Mouse (Mus musculus) spleen, postnatal 4 days (tissue): ENCODE data around the gene Gck.

Experiments used
- DNase-seq, 2 experiments: peaks; one replicate each; pipeline ENCODE4 v3.0.0; 2022; ENCODE audit warnings: low spot score in 2 of 2

Gck gene

DNA sequence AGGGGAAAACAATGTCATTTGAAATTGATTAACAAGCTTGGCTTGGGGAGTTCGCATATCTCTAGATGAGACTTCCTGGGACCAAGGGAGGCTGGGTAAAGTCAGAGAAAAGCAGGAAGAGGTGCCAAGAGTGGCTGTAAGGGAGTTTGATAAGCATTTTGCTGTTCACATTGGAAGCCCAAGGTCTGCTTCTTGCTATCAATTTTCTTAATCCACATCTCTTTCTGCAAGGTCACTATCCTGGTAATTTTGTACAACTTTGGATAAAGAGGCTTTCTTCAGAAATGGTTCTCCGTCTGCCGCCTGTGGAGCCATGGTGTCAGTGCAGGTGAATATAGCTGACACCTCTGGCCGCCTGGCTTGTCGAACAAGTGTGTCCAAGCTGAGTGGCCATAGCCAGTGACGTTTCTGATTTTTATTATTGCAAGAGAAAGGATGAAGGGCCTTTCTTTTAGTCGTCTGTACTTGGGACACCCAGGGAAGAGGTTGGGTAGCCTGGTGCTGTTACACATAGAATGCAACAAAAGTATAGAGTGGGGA lies 5.2 kb upstream of the Gck start:
- peak in 1 of 2 experiments; percentile 53 for DNase-seq

DNA sequence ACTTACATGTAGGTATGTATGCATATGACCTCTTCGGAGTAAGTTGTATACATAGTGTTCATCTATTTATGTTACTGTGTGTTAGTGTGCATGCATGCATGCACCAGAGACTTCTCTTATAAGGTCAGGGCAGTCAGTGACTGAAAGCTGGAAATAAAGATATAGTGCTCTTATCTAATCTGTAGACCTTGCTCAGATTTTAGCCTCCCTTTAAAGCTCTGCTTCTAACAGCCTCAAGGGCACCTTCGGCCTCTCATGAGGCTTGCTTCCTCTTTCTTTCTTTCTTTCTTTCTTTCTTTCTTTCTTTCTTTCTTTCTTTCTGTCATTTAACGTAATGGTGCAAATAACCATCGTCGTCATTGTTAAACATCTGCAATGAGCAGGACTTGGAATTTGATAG lies 4.6 kb upstream of the Gck start:
- no peak for DNase-seq

DNA sequence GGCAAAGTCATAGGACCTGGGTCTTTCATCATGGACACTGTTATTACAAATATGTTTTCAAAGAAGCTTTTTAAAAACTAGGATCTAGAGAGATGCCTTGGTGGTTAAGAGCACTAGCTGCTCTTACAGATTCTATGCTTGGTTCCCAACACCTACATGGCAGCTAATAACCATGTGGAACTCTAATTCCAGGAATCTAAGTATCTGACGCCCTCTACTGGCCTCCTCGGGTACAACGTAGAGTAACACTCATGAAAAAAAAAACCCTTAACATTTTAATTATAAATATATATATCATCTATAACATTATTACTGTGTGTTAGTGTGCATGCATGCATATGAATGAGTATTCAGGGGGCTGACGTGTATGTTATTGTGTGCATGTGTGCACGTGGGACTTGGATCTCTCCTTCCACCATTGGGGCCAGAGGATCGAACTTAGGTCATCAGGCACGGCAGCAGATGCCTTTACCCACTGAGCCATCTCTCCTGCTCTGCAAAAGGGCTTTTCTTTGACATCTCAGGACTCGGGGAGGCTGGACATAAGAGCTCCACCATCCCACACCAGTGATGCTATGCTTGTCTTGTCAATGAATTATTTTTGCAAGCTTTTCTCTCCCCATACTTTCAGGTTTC lies 3.4 kb upstream of the Gck start:
- DNase-seq = peak in 1 of 2 experiments; percentile 27

DNA sequence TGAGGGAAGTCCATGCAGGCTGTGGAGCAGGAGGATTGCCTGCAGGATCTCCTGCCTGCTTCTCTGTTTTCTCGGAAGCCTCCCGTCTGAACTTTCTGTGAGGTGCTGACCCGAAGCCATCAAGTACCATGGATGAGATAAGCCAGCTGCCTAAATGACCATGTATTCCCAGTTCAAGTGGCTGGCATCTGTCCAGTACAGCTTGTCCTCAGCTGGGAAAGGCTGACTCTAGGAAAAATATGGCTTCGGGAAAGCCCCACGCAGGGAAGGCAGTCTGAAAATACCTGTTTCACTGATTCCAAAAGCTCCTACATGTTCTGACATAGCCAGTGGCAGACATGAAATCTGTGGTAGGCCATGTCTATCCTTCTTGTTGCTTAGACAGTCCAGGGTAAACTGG lies 2.6 kb upstream of the Gck start:
- no peak for DNase-seq

DNA sequence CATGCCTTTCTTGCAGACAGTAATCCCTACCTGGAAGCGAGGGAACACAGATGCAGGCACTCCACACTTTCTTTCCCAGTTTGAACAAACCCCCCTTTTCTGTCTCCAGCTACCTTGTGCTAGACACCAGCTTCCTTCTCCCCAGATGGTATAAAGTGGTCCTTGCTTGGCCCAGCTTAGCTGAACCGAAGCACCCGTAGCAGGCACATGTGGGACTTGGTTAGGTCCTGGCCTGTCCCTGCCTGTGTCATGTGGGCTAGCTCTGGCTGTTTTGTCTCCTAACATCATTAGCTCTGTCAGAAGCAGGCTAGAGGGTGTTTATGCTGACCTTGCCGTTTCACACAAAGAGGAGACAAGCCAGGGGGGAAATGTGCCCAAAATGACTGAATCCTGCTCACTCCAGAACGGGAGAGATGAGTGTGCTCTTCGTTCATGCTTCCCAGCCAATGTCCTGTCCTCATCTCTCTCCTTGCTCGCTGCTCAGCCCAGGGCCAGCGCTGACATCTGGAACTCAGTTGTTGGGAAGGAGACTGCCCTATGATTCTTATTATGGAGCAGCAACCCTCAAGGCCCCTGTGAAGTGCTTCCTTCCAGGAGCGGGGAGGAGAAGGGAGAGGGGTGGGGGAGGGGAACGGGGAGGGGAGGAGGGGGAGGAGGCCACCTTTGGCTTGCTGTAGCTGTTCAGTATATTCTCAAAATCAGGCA lies 1.2 kb downstream of the Gck start:
- peak in 1 of 2 experiments; percentile 56 for DNase-seq

DNA sequence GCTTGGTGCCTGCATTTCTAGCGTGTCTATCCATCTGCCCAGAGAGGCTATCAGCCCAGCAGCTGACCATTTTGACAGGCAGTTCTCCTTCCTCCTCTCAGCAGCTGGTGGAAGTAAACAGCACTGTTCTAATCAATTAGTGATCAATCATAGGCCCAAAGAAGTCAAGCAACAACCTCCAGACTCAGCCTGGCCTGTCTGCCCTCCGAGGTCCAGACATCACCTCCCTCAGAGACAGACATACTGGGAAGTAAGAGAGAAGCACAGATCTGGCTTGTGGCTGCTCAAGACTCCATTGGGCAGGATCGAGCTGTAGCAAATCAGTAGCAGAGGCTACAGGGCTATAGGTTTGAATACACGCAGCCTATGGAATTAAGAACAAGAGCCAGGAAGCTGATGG lies 2.1 kb downstream of the Gck start:
- peak in 1 of 2 experiments; percentile 49 for DNase-seq

DNA sequence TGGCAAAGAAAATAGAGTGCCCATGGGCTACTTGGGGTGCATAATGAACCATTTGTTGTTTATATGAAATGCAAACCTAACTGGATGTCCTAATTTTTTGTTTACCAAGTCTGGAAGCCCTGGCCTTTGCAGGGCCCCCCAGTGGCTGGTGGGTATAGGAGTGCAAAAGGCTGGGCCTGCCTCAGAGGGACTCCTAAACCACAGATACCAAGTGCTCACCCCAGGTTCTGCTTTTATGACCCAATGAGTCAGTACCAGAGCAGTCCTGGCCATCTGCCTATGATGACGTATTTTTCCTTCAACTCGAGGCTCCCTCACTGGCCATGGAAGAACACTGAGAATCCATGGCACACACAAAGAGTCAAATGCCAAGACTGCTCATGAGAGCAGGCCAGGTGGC lies 4.8 kb downstream of the Gck start:
- peak in 1 of 2 experiments; percentile 52 for DNase-seq

DNA sequence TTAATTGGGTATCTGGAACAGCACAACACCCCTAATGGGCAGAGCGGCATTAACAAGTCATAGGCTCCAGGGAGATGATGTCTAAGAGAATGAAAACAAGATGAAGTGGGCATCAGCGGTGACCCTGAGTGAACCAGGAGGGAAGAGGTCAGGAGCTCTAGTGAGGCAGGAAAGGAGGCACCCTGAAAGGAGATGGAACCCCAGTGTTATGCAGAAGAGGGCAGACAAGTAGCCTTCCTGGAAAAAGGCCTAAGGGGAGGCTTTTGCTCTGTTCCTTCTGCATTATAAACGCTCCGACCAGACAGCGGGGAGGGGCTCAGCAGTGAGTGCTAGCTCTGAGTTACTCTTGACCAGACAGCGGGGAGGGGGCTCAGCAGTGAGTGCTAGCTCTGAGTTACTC lies 6.9 kb downstream of the Gck start:
- peak in 1 of 2 experiments; percentile 48 for DNase-seq

DNA sequence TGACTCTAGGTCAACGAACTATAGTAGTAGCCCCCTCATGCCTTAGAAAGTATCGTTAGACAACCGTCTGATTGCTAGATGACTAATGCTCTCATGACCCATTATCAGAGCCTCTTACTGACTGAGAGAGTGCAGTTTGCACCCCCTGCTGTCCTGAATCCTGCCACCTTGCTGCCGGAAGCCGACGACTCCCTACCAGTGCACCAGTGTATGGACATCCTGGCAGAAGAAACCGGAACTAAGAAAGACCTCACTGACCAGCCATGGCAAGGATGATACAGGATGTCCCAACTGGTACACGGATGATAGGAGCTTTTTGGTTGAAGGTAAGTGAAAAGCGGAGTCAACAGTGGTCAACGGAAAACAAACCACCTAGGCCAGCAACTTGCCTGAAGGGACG lies 15.3 kb downstream of the Gck start:
- DNase-seq = peak in 1 of 2 experiments; percentile 51

DNA sequence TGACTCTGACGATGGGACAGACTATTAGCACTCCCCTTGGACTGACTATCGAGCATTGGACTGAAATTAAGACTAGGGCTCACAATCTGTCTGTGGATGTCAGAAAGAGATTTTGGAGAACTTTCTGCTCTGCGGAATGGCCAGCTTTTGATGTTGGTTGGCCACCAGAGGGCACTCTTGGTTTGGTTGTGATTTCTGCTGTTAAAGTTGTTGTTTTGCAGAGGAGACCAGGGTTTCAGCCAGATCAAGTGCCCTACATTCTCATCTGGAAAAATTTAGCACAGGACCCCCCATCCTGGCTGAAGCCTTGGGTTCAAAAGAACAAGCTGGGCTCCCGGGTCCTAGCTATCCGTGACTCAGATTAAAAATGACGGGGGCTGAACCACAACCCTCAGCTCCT lies 17.9 kb downstream of the Gck start:
- DNase-seq = peak; percentile 29 to 74

DNA sequence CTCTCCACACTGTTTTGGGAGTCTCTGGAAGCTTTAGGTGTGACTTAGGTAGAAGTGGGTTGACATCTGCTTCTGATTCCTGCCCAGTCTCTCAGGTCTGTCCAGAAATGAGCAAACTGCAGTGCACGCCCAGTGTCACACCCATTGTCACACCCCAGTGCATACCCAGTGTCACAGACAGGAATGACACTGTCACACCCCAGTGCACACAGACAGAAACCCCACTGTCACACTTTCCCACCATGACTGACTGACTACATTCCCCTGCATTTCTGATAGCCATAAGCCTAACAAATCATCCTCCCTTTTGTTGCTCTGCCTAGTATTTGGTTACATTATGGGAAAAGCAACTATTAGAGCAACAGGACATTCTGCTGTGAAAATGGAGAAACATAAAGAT lies 19.3 kb downstream of the Gck start:
- peak in 1 of 2 experiments; percentile 20 for DNase-seq

DNA sequence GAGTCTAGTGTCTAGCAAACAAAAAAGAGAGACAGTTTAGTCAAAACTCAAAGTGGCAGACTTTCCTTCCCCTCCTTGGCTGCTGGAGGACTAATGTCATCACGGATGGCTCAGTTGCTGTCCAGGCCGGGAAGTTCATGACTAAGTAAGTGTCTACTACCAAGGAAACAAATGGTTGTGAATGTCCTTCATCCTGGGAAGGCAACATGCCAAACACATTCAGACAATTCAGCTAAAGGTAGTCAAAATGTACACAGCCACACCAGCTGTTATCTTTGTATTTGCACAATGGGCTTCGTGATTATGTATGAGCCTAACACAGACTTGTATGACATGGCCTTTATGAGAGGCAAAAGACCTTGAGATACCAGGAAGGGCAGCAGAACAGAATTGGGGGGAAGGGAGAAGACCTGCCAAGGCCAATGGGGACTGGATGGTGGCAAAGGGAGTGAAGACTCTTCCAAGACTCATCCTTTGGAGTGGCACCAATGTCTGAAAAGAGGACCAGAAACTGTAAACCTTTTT lies 23.1 kb downstream of the Gck start:
- peak in 1 of 2 experiments; percentile 25 for DNase-seq

DNA sequence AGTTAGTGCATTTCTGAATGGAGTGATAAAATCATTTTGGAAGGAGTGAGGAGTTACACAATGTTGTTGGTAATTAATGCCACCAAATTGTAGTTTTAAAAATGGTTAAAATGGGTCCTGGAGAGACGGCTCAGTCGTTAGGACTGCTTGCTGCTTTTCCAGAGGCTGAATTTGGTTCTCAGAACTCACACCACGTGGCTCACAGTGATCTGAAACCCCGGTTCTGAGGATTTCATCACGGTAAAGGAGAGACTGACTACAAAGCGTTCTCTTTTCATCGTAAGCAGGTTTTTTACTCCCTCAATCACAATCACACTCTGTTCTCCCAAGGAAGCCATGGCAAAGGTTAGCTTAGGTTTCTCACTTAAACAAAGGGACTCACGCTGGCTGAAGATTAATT lies 25.2 kb downstream of the Gck start:
- no peak for DNase-seq

DNA sequence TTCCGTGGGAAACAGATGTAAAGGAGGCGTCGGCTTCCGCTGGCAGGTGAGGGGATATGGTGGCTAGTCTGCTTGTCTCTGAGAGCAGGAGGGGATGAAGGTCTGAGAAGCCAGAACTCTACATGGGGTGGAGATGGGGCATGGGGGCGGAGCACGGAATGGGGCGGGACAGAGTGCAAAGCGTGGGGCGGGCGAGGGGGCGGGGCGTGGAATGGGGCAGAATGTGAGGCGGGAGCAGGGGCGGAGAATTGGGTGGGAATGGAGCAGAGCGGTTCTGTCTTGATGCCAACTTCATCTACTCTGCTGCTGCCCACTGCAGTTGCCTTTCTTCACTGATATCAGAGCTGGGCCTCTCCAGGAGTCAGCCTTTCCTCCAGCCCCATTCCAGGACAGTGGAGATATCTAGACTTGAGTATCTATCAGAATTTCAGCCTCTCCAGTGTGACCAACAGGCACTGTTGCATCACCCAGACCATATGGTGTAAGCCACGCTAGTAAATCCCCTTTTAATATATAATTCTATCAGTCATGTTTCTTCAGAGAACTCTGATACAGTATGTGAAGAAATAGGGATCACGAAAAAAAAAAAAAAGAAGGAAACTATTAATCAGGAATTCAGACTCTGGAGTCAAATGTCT lies 29.4 kb downstream of the Gck start:
- peak in 1 of 2 experiments; percentile 56 for DNase-seq

DNA sequence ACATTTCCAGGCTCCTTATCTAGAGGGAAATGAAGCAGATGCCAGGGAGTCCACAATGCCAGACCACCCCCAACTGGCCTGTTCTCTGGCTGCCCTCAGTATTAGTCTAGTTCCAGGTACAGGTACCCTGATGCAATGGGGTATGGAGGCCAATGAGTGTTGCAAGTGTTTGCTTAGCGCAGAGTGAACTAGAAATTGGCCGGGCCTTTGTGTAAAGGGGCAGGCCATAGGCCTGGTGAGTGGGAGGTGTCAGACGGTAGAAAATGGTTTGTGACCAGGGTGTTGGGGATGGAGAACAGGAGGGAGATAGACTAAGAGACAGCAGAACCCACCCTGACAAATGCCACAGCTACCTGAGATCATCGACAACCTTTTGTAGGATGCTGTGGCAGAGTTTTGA lies 30.3 kb downstream of the Gck start:
- peak in 1 of 2 experiments; percentile 41 for DNase-seq

DNA sequence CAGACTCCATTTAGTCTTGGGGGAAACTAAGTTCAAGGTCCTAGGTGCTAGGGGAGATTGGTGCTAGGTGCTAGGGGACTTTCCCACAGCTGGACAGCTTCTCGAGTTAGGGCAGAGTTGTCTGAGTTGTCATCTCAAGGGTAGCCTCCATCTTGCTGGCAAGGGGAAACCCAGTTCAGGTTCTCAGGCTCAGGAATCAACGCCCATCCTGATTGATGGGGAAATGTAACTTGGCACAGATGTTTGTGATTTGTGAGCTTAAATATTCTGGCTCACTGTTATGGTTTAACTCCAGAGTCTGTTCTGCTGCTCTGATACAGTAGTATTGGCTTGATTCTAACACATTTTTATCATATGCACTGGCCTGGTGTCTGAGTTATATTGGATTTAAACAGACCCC lies 31.8 kb downstream of the Gck start:
- peak in 1 of 2 experiments; percentile 47 for DNase-seq

DNA sequence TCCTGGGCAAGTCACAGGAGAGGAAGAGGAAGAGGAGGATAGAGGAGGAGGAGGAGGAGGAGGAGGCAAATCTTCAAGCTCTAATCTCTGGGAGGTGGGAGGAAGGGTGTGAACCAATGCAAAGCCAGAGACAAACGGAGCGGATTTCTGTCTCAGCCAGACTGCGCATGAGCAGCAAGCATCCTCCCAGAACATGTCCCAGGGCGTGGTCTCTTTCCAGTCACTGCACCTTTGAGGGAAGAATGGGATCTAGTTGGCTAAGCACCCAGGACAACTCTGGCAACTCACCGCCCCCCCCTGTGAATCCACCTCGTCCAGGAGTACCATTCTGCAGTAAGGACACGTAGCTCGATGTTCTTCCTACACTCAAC lies 33.7 kb downstream of the Gck start:
- DNase-seq = no peak

DNA sequence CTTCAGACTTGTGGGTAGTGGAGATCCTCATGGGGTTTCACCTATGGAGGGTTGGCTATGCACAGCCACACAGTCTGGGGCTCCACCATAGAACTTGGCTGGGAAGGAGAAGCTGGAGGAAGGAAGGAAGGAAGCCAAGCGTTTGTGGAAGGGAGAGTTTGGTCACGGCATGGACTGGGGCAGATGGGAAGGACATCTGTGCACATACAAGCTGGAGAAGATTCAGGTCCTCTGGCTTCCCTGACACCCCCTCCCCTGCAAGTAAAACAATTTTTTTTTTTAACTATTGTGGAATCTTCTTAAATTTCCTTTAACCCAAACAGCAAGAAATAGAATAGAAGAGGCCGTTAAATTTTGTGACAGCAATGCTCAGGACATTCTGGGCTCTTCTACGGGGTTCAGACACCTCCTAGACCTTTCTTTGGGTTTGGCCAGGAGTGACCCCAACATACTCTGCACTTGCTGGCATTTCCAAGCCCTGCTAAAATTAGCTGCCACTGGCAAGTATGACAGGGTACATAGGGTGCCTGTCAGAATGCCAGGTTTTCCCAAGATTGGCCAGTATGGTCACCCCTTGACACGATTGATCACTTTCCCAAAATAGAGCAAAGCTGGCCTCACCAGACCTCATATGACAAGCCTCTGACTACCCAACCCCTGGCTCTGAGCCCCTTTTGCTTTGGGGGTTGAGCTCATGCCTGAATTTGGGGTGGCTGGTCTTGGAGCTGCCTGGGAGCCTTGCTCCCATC lies 34.3 kb downstream of the Gck start:
- DNase-seq = peak in 1 of 2 experiments; percentile 51

DNA sequence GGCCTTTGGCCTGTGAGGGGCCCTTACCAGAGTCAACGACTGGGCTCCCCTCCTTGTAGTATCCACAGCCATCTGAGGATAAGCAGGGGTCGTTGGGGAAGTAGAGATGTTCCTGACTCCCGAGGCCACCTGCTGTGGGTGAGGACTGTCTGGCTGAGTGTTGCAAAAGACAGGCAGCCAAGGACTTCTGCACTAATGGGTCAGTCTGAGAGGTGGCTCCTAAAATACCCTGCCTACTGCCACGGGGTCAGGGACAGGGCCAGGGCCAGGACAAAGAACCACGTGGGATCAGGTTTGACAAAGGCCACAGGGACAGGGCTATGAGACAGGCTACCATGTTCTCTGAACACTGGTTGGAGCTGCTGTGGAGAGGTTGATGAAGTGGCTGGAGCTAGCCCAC lies 34.9 kb downstream of the Gck start:
- DNase-seq = no peak

DNA sequence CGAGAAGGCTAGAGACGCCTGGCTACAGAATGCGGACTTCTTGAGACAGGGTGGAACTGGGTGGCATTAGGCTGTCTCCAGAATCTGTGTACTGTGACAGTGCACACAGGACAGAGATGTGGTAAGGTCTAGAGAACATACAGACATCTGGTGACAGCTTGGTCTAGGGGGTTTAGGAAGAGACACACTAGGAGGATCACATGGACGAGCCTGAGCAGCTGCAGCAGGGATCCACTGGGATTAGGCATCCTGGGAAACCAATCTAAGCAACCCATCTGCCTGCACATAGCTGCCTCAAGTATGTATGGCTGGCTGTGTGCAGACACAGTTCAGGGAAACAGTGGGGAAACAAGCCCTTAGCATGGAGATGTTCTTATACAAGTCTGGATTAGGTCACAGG lies 35.9 kb downstream of the Gck start:
- peak in 1 of 2 experiments; percentile 50 for DNase-seq

DNA sequence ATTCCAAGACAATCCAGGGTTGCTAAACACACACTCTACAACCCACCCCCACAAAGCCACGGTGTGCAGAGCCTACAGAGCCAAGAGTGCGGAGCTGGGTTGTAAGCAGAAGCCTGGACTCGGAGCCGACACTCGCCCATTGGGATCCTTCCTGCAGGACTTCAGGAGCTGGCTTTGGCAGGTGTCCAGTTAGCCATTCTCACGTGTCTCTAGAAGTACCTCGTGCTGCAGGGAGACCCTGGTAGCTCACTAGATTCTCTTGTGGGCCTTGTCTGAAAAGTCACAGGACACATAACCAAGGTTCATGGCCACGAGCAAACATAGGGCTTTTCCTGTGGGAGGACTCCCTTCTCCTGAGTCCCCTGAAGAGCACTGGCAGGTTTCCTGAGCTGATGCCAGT lies 36.6 kb downstream of the Gck start:
- peak in 1 of 2 experiments; percentile 53 for DNase-seq

DNA sequence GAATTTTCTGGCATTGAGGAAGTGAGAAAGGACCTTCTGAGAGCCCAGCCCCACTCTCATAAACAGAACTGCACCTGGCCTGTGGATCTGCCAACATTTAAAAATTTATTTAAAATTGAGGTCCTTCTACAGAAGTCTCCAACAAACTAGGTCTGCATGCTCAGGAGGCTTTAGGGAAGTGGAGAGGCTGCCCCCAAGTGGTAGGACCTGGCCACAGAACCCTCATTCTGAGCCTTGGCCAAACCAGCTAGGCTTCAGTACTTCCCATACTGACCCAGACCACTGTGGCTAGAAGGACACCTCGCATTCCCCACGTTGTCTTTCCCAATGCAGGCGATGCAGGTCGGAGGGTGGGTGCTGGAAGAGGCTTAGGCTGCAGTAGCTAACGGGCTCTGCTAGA lies 37.2 kb downstream of the Gck start:
- DNase-seq = peak; percentile 49 to 76
